Mouse (Mus musculus): ENCODE results near the gene Mmaa. TPM values are rescaled to one million over a fixed set of nuclear protein-coding genes. Genes with fewer than 3 reads are reported as not detected.

Mmaa gene
- total RNA-seq, 1 experiment: 3.0 TPM

- no peaks in the 10 kb centered on the region for H3K9me3 ChIP-seq (ENCODE audit: control insufficient read depth, insufficient read depth, low read depth, low read length)
- DNase-seq (ENCODE audit: low read depth, low spot score): no peak
- H3K9ac ChIP-seq (ENCODE audit: insufficient read depth, low read depth, low read length, poor library complexity, severe bottlenecking): no peak overlapping the region
- no peaks in the 10 kb centered on the region for H3K36me3 ChIP-seq (ENCODE audit: control insufficient read depth, insufficient read depth, low read length, poor library complexity, severe bottlenecking)
- H3K27ac ChIP-seq (ENCODE audit: insufficient read depth, low read depth, low read length, poor library complexity, severe bottlenecking): no peak overlapping the region
- H3K4me1 ChIP-seq (ENCODE audit: control insufficient read depth in 2 of 2, insufficient read depth in 2 of 2, low read length in 2 of 2, poor library complexity in 1 of 2): no peaks in the 10 kb centered on the region
- TF ChIP-seq HCFC1 (IDR thresholded peaks at IDR 0.05; ENCODE audit: borderline replicate concordance, insufficient read depth, low read length): no peak
- TF ChIP-seq ZNF384 (IDR thresholded peaks at IDR 0.05; ENCODE audit: low read depth, low read length): no peak
- TF ChIP-seq MAFK (IDR thresholded peaks at IDR 0.05; ENCODE audit: insufficient read depth, low read depth, low read length): no peak
- TF ChIP-seq CHD2 (IDR thresholded peaks at IDR 0.05; ENCODE audit: low read depth, low read length): no peak
- no peak overlapping the region for H3K4me3 ChIP-seq (ENCODE audit: insufficient read depth in 1 of 2, low read depth in 1 of 2, low read length in 2 of 2, poor library complexity in 1 of 2, severe bottlenecking in 1 of 2)
- in situ Hi-C loops (cut with MboI; ENCODE audit: low sequenced_read_pairs in 2 of 2, unreplicated experiment in 2 of 2): no loop called here
Measured at GRCm38 (mm10) chr8:79288681-79289080, 6.1 kb downstream of the Mmaa start.

GRCm38 (mm10) chr8:79288250-79288649, 6.5 kb downstream of the Mmaa start:
- no peak for TF ChIP-seq CHD2 (IDR thresholded peaks at IDR 0.05; ENCODE audit: low read depth, low read length)
- TF ChIP-seq MAFK (IDR thresholded peaks at IDR 0.05; ENCODE audit: insufficient read depth, low read depth, low read length): no peak
- TF ChIP-seq ZNF384 (IDR thresholded peaks at IDR 0.05; ENCODE audit: low read depth, low read length): no peak
- TF ChIP-seq HCFC1 (IDR thresholded peaks at IDR 0.05; ENCODE audit: borderline replicate concordance, insufficient read depth, low read length): no peak
- no peak for TF ChIP-seq ZC3H11A (IDR thresholded peaks at IDR 0.05; ENCODE audit: borderline replicate concordance, low read depth, low read length)
- Histone ChIP-seq H3K4me1 (ENCODE audit: control insufficient read depth in 2 of 2, insufficient read depth in 2 of 2, low read length in 2 of 2, poor library complexity in 1 of 2) (no peaks in the 10 kb centered on the region), H3K36me3 (ENCODE audit: control insufficient read depth, insufficient read depth, low read length, poor library complexity, severe bottlenecking) (no peaks in the 10 kb centered on the region), H3K27ac (ENCODE audit: insufficient read depth, low read depth, low read length, poor library complexity, severe bottlenecking) (no peak overlapping the region), H3K9ac (ENCODE audit: insufficient read depth, low read depth, low read length, poor library complexity, severe bottlenecking) (no peak overlapping the region), H3K9me3 (ENCODE audit: control insufficient read depth, insufficient read depth, low read depth, low read length) (no peaks in the 10 kb centered on the region), H3K4me3 (ENCODE audit: insufficient read depth in 1 of 2, low read depth in 1 of 2, low read length in 2 of 2, poor library complexity in 1 of 2, severe bottlenecking in 1 of 2) (no peak overlapping the region)
- in situ Hi-C loops (cut with MboI; ENCODE audit: low sequenced_read_pairs in 2 of 2, unreplicated experiment in 2 of 2): no loop called here
- no peak for DNase-seq (ENCODE audit: low read depth, low spot score)

- no peak overlapping the region for H3K4me3 ChIP-seq (ENCODE audit: insufficient read depth in 1 of 2, low read depth in 1 of 2, low read length in 2 of 2, poor library complexity in 1 of 2, severe bottlenecking in 1 of 2)
- H3K4me1 ChIP-seq (ENCODE audit: control insufficient read depth in 2 of 2, insufficient read depth in 2 of 2, low read length in 2 of 2, poor library complexity in 1 of 2): no peaks in the 10 kb centered on the region
- in situ Hi-C loops (cut with MboI; ENCODE audit: low sequenced_read_pairs in 2 of 2, unreplicated experiment in 2 of 2): no loop called here
- DNase-seq (ENCODE audit: low read depth, low spot score): no peak
- no peak overlapping the region for H3K9ac ChIP-seq (ENCODE audit: insufficient read depth, low read depth, low read length, poor library complexity, severe bottlenecking)
- H3K9me3 ChIP-seq (ENCODE audit: control insufficient read depth, insufficient read depth, low read depth, low read length): no peaks in the 10 kb centered on the region
- H3K27ac ChIP-seq (ENCODE audit: insufficient read depth, low read depth, low read length, poor library complexity, severe bottlenecking): no peak overlapping the region
- no peak for TF ChIP-seq HCFC1 (IDR thresholded peaks at IDR 0.05; ENCODE audit: borderline replicate concordance, insufficient read depth, low read length)
- H3K36me3 ChIP-seq (ENCODE audit: control insufficient read depth, insufficient read depth, low read length, poor library complexity, severe bottlenecking): no peaks in the 10 kb centered on the region
Measured at GRCm38 (mm10) chr8:79286424-79286823, 8.3 kb downstream of the Mmaa start.

GRCm38 (mm10) chr8:79284626-79285025, 10.1 kb downstream of the Mmaa start:
- H3K27ac ChIP-seq (ENCODE audit: insufficient read depth, low read depth, low read length, poor library complexity, severe bottlenecking): no peak overlapping the region
- H3K9me3 ChIP-seq (ENCODE audit: control insufficient read depth, insufficient read depth, low read depth, low read length): no peaks in the 10 kb centered on the region
- no peaks in the 10 kb centered on the region for H3K36me3 ChIP-seq (ENCODE audit: control insufficient read depth, insufficient read depth, low read length, poor library complexity, severe bottlenecking)
- DNase-seq (ENCODE audit: low read depth, low spot score): no peak
- TF ChIP-seq MAFK (IDR thresholded peaks at IDR 0.05; ENCODE audit: insufficient read depth, low read depth, low read length) (no peak), ZC3H11A (IDR thresholded peaks at IDR 0.05; ENCODE audit: borderline replicate concordance, low read depth, low read length) (no peak), ZNF384 (IDR thresholded peaks at IDR 0.05; ENCODE audit: low read depth, low read length) (no peak), HCFC1 (IDR thresholded peaks at IDR 0.05; ENCODE audit: borderline replicate concordance, insufficient read depth, low read length) (no peak), CHD2 (IDR thresholded peaks at IDR 0.05; ENCODE audit: low read depth, low read length) (no peak)
- H3K4me3 ChIP-seq (ENCODE audit: insufficient read depth in 1 of 2, low read depth in 1 of 2, low read length in 2 of 2, poor library complexity in 1 of 2, severe bottlenecking in 1 of 2): no peak overlapping the region
- H3K4me1 ChIP-seq (ENCODE audit: control insufficient read depth in 2 of 2, insufficient read depth in 2 of 2, low read length in 2 of 2, poor library complexity in 1 of 2): no peaks in the 10 kb centered on the region
- no peak overlapping the region for H3K9ac ChIP-seq (ENCODE audit: insufficient read depth, low read depth, low read length, poor library complexity, severe bottlenecking)
- in situ Hi-C loops (cut with MboI; ENCODE audit: low sequenced_read_pairs in 2 of 2, unreplicated experiment in 2 of 2): no loop called here

- in situ Hi-C loops (cut with MboI; ENCODE audit: low sequenced_read_pairs in 2 of 2, unreplicated experiment in 2 of 2): no loop called here
- no peaks in the 10 kb centered on the region for H3K9me3 ChIP-seq (ENCODE audit: control insufficient read depth, insufficient read depth, low read depth, low read length)
- no peak overlapping the region for H3K27ac ChIP-seq (ENCODE audit: insufficient read depth, low read depth, low read length, poor library complexity, severe bottlenecking)
- no peak overlapping the region for H3K9ac ChIP-seq (ENCODE audit: insufficient read depth, low read depth, low read length, poor library complexity, severe bottlenecking)
- DNase-seq (ENCODE audit: low read depth, low spot score): no peak
- no peak for TF ChIP-seq HCFC1 (IDR thresholded peaks at IDR 0.05; ENCODE audit: borderline replicate concordance, insufficient read depth, low read length)
- no peak for TF ChIP-seq MAFK (IDR thresholded peaks at IDR 0.05; ENCODE audit: insufficient read depth, low read depth, low read length)
- no peak for TF ChIP-seq ZNF384 (IDR thresholded peaks at IDR 0.05; ENCODE audit: low read depth, low read length)
- TF ChIP-seq ZC3H11A (IDR thresholded peaks at IDR 0.05; ENCODE audit: borderline replicate concordance, low read depth, low read length): no peak
- H3K36me3 ChIP-seq (ENCODE audit: control insufficient read depth, insufficient read depth, low read length, poor library complexity, severe bottlenecking): no peaks in the 10 kb centered on the region
- no peaks in the 10 kb centered on the region for H3K4me1 ChIP-seq (ENCODE audit: control insufficient read depth in 2 of 2, insufficient read depth in 2 of 2, low read length in 2 of 2, poor library complexity in 1 of 2)
- no peak overlapping the region for H3K4me3 ChIP-seq (ENCODE audit: insufficient read depth in 1 of 2, low read depth in 1 of 2, low read length in 2 of 2, poor library complexity in 1 of 2, severe bottlenecking in 1 of 2)
Measured at GRCm38 (mm10) chr8:79281376-79281890, 13.3 kb downstream of the Mmaa start.
